Mouse (Mus musculus): Measurements from ENCODE around the gene Il11. TPM values are rescaled to one million over a fixed set of nuclear protein-coding genes. Genes with fewer than 3 reads are reported as not detected.
A peak's percentile ranks its signal among the peaks of the same experiment; 100 is the strongest.

The Il11 gene
- polyA plus RNA-seq, 1 experiment from 2014 or later, result 1.6 TPM

- no peak overlapping the region for H3K27ac ChIP-seq
- no peaks in the 10 kb centered on the region for H3K27me3 ChIP-seq (replicated peaks)
- H3K4me1 ChIP-seq, result no peaks in the 10 kb centered on the region
- H3K9me3 ChIP-seq, result no peaks in the 10 kb centered on the region
- H3K4me2 ChIP-seq, result no peak overlapping the region
- no peaks in the 10 kb centered on the region for H3K36me3 ChIP-seq (replicated peaks)
- no peak overlapping the region for H3K9ac ChIP-seq
- ATAC-seq (replicated peaks), result no peak
- H3K4me3 ChIP-seq, result no peak overlapping the region
- 85% methylated on average over 5 of the region's 5 CpGs for WGBS
These were observed 51.6 kb downstream of the Il11 start for GRCm38 (mm10) chr7:4731090-4731489.

DNA sequence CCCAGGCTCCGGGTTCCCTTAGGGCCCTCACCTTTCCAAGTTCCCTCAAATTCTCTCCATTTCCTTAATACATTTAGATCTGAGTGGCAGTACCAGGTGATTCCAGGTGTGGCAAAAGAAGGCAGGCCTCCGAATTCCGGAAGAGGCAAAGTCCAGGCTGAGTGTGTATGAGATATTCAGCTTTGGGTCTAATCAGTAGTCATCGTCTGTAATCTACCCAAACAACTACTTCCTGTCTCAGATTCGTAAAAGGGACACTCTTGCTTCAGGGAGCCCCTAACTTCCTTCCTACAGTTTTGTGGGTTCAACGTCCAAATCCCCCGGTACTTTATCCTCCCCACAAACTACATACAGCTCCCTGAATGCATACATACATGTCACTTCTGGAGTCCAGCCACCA is 57.5 kb downstream of the Il11 start, which contains the start of gene Tmem150b:
Gene Tmem150b (minus strand): TSS at position 81 of the 400 bp plus-strand sequence.
- no peak for ATAC-seq (replicated peaks)
- H3K9me3 ChIP-seq, result no peaks in the 10 kb centered on the region
- no peak within 1 kb of the TSS for H3K4me2 ChIP-seq
- no peaks in the 10 kb centered on the region; the same call in 1 of the 2 replicates for H3K4me1 ChIP-seq
- H3K9ac ChIP-seq, result no peak within 1 kb of the TSS
- H3K36me3 ChIP-seq (replicated peaks), result no peaks in the 10 kb centered on the region
- H3K27me3 ChIP-seq (replicated peaks), result no peaks in the 10 kb centered on the region
- no peak within 1 kb of the TSS for H3K27ac ChIP-seq
- no peak within 1 kb of the TSS for H3K4me3 ChIP-seq
- WGBS, result 85% methylated on average over 7 of the region's 7 CpGs

- WGBS, result 84% methylated on average over 3 of the region's 3 CpGs
- no peak for ATAC-seq (replicated peaks)
These were observed 58.3 kb downstream of the Il11 start for GRCm38 (mm10) chr7:4724359-4724758.

GRCm38 (mm10) chr7:4723508-4723907 is 59.2 kb downstream of the Il11 start:
- Histone ChIP-seq H3K4me2 (peak overlapping the region; percentile 50), H3K9ac (0 out of 2 replicates have a peak overlapping the region, but pooled peaks have one; percentile 35)
- peak; percentile 86 for ATAC-seq (replicated peaks)

More at GRCm38 (mm10) chr7:4724359-4724758, 58.3 kb downstream of the Il11 start:
- H3K4me1 ChIP-seq, result no peaks in the 10 kb centered on the region; the same call in 1 of the 2 replicates
- no peak overlapping the region for H3K9ac ChIP-seq
- no peaks in the 10 kb centered on the region for H3K27me3 ChIP-seq (replicated peaks)
- H3K4me2 ChIP-seq, result no peak overlapping the region
- no peak overlapping the region for H3K4me3 ChIP-seq
- H3K9me3 ChIP-seq, result no peaks in the 10 kb centered on the region
- no peaks in the 10 kb centered on the region for H3K36me3 ChIP-seq (replicated peaks)
- H3K27ac ChIP-seq, result no peak overlapping the region

More at GRCm38 (mm10) chr7:4723508-4723907, 59.2 kb downstream of the Il11 start:
- Histone ChIP-seq H3K36me3 (replicated peaks) (no peaks in the 10 kb centered on the region), H3K27ac (no peak overlapping the region), H3K9me3 (no peaks in the 10 kb centered on the region), H3K4me3 (peak overlapping the region; percentile 26), H3K4me1 (no peaks in the 10 kb centered on the region; the same call in 1 of the 2 replicates), H3K27me3 (replicated peaks) (no peaks in the 10 kb centered on the region)
- WGBS, result 41% methylated on average over 12 of the region's 12 CpGs

Other genes with a start within 250 kb of the Il11 start
- gene Syt5, start 235.3 kb downstream of the Il11 start, polyA plus RNA-seq (2015; fragmentation: Nextera tagmentation; extraction: Ambion mirVana), result 155 and 162 TPM in 2 replicates
- gene Ptprh, start 178.8 kb downstream of the Il11 start, polyA plus RNA-seq (2015; fragmentation: Nextera tagmentation; extraction: Ambion mirVana), result 0.75 and 1.3 TPM in 2 replicates
- gene Tmem86b, start 151.4 kb downstream of the Il11 start, polyA plus RNA-seq (2015; fragmentation: Nextera tagmentation; extraction: Ambion mirVana), result 3.8 and 4.2 TPM in 2 replicates
- 10.5 TPM in 2 replicates for gene Ppp6r1, start 123.8 kb downstream of the Il11 start, polyA plus RNA-seq (2015; fragmentation: Nextera tagmentation; extraction: Ambion mirVana)
- 165 TPM in 2 replicates for gene Hspbp1, start 97.8 kb downstream of the Il11 start, polyA plus RNA-seq (2015; fragmentation: Nextera tagmentation; extraction: Ambion mirVana)
- gene Brsk1, start 92.3 kb downstream of the Il11 start, polyA plus RNA-seq (2015; fragmentation: Nextera tagmentation; extraction: Ambion mirVana), result 8.6 TPM in 2 replicates
- gene Tmem150b, start 57.6 kb downstream of the Il11 start, polyA plus RNA-seq (2015; fragmentation: Nextera tagmentation; extraction: Ambion mirVana), result 0.09 and 0.25 TPM in 2 replicates
- gene Kmt5c, start 42.7 kb downstream of the Il11 start, polyA plus RNA-seq (2015; fragmentation: Nextera tagmentation; extraction: Ambion mirVana), result 75.3 and 77.2 TPM in 2 replicates
- 21.6 and 23.6 TPM in 2 replicates for gene Cox6b2, start 29.8 kb downstream of the Il11 start, polyA plus RNA-seq (2015; fragmentation: Nextera tagmentation; extraction: Ambion mirVana)
- not detected in 2 replicates for gene Fam71e2, start 11.6 kb downstream of the Il11 start, polyA plus RNA-seq (2015; fragmentation: Nextera tagmentation; extraction: Ambion mirVana)
- gene Tmem190, start 78 bp upstream of the Il11 start, polyA plus RNA-seq (2015; fragmentation: Nextera tagmentation; extraction: Ambion mirVana), result not detected in 2 replicates
- gene Tmem238, start 6.8 kb upstream of the Il11 start, polyA plus RNA-seq (2015; fragmentation: Nextera tagmentation; extraction: Ambion mirVana), result 5.4 and 5.8 TPM in 2 replicates
- gene Rpl28, start 10.0 kb upstream of the Il11 start, polyA plus RNA-seq (2015; fragmentation: Nextera tagmentation; extraction: Ambion mirVana), result 186 and 187 TPM in 2 replicates
- 265 and 288 TPM in 2 replicates for gene Ube2s, start 29.7 kb upstream of the Il11 start, polyA plus RNA-seq (2015; fragmentation: Nextera tagmentation; extraction: Ambion mirVana)
- gene Shisa7, start 61.8 kb upstream of the Il11 start, polyA plus RNA-seq (2015; fragmentation: Nextera tagmentation; extraction: Ambion mirVana), result 15.3 and 16.6 TPM in 2 replicates
- gene Isoc2b, start 87.4 kb upstream of the Il11 start, polyA plus RNA-seq (2015; fragmentation: Nextera tagmentation; extraction: Ambion mirVana), result 3.1 and 4.6 TPM in 2 replicates
- gene Isoc2a, start 94.3 kb upstream of the Il11 start, polyA plus RNA-seq (2015; fragmentation: Nextera tagmentation; extraction: Ambion mirVana), result 0.54 and 0.57 TPM in 2 replicates
- 0.40 and 0.65 TPM in 2 replicates for gene Gm36210, start 123.7 kb upstream of the Il11 start, polyA plus RNA-seq (2015; fragmentation: Nextera tagmentation; extraction: Ambion mirVana)
- 4.5 and 4.6 TPM in 2 replicates for gene Zfp628, start 132.4 kb upstream of the Il11 start, polyA plus RNA-seq (2015; fragmentation: Nextera tagmentation; extraction: Ambion mirVana)
- 46.3 and 47.7 TPM in 2 replicates for gene Nat14, start 139.2 kb upstream of the Il11 start, polyA plus RNA-seq (2015; fragmentation: Nextera tagmentation; extraction: Ambion mirVana)
- 1.0 and 1.4 TPM in 2 replicates for gene Ssc5d, start 142.9 kb upstream of the Il11 start, polyA plus RNA-seq (2015; fragmentation: Nextera tagmentation; extraction: Ambion mirVana)
- gene Sbk2, start 181.5 kb upstream of the Il11 start, polyA plus RNA-seq (2015; fragmentation: Nextera tagmentation; extraction: Ambion mirVana), result 0.29 TPM in 1 of 2 replicates, not detected in the other
- 0.32 and 0.41 TPM in 2 replicates for gene Sbk3, start 188.3 kb upstream of the Il11 start, polyA plus RNA-seq (2015; fragmentation: Nextera tagmentation; extraction: Ambion mirVana)
- gene Zfp579, start 213.3 kb upstream of the Il11 start, polyA plus RNA-seq (2015; fragmentation: Nextera tagmentation; extraction: Ambion mirVana), result 72.6 and 77.2 TPM in 2 replicates
- 7.1 and 7.7 TPM in 2 replicates for gene Zfp524, start 231.6 kb upstream of the Il11 start, polyA plus RNA-seq (2015; fragmentation: Nextera tagmentation; extraction: Ambion mirVana)
- gene Fiz1, start 231.8 kb upstream of the Il11 start, polyA plus RNA-seq (2015; fragmentation: Nextera tagmentation; extraction: Ambion mirVana), result 41.3 and 48.8 TPM in 2 replicates
- 1.2 TPM in 1 of 2 replicates, not detected in the other for gene Gm44973, start 232.6 kb upstream of the Il11 start, polyA plus RNA-seq (2015; fragmentation: Nextera tagmentation; extraction: Ambion mirVana)
- 8.0 and 8.4 TPM in 2 replicates for gene Zfp865, start 237.5 kb upstream of the Il11 start, polyA plus RNA-seq (2015; fragmentation: Nextera tagmentation; extraction: Ambion mirVana)
- gene Ccdc106, start 237.7 kb upstream of the Il11 start, polyA plus RNA-seq (2015; fragmentation: Nextera tagmentation; extraction: Ambion mirVana), result 64.9 and 67.8 TPM in 2 replicates

All from midbrain, embryonic 15.5 days (tissue).